Mouse (Mus musculus) 3T3-L1 (cell line): Measurements from ENCODE around the gene Tfap2b.

Source experiments
- DNase-seq: peaks from one replicate; pipeline ENCODE4 v3.0.0-alpha.2; 2015; ENCODE audit warnings: low read depth, low spot score

Tfap2b gene

DNA sequence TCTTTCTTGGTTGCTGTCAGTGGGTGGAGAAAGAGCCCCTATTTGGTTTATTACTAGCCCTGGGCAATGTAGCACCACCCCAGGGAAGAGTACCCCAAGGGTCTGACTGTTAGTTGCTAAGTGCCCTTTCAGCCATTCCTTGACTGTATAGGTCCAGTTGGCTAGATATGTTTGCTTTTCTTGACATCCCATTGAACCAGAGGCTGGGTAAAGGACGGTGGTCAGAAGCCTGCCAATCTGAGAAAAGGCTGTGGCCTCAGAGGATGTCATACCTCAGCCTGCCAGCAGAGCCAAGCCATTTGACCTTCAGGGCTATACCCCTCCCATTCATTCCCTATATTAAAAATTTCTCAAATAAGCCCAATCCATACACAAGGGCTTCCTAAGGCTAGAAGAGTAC lies 24.0 kb downstream of the Tfap2b start:
- no peak for DNase-seq

DNA sequence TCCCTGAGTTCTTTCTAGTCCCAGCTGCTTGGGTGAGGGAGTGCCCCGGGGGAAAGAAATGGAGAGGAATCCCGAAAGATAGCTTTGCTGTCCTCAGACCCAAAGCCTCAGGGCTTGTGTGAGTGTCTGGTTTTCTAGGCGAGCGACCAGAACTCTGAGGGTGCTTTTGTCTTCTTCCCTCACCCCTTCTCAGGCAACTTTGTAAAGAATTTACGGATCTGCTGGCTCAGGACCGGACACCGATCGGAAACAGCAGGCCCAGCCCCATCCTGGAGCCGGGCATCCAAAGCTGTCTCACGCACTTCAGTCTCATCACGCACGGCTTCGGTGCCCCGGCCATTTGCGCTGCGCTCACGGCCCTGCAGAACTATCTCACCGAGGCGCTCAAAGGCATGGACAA lies 25.1 kb downstream of the Tfap2b start:
- no peak for DNase-seq

DNA sequence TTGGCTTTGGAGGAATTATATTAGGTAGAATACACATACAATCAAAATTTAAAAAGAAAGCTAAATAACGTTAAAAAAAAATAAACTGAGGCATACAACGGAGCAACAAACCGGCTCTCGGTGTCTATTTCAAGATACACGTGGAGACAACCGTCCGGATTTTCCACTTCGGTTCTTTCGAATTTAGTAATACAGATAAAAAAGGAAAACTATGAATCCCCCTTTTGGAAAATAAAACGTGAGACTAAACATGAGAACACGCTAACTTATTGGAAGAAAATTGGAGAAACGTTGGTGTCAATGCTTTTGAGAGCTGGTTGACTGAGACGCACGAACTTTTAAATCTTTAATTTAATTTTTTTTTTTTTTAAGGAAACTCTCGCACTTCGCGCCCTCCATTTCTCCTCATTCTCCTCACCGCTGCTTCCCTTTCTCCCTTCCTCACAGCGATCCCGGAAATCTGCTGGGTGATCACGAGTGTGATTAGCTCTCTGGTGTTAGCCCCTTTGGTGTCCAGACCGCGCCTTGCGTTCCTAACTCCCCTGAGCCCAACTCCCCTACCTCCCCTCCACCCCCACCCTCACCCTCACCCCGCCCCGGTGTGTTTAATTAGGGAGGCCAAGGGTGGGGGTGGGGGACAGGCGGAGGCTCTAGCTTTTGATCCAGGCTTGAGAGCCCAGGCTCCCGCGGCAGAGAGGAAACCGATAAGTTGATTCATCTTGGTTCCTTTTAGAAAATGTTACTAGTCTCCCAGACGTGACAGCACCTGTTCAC lies 25.9 kb downstream of the Tfap2b start:
- no peak for DNase-seq

DNA sequence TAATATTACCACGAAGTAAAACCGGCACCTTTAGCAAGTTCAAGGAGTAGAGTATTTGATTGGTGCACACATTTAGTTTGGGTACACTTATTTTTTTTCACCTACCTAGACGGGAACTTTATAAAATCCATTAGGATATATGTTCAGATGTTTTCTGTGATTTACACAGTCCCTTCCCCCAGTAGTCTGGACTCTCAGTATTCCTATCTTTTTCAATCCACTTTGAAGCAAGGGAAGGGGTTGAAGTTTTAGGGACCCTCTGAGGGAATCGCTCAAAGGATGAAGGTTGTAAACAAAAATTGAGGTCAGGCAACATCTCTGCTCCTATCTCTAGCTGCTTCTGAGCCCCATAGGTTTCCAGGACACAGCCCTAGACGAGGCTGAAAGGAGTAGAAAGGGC lies 27.3 kb downstream of the Tfap2b start:
- no peak for DNase-seq

DNA sequence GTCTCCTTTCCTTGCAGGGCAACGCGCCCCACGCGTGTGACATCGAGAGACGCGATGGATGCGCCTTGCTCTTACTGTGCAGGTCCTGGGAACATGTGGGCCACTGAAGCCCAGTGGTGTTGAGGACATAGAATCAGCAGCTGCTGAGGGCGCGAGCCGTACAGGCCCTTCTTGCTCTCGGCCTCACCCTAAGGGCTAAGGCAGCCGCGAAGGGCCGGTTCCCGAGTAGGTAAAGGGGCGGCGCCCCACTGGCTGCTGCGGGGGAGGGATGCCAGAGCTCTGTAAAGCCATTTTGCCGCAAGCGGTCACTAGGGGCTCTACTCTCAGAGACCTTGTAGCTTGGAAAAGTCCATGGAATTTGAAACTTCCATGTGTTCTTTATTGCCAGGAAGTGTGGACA lies 27.9 kb downstream of the Tfap2b start:
- DNase-seq = no peak

DNA sequence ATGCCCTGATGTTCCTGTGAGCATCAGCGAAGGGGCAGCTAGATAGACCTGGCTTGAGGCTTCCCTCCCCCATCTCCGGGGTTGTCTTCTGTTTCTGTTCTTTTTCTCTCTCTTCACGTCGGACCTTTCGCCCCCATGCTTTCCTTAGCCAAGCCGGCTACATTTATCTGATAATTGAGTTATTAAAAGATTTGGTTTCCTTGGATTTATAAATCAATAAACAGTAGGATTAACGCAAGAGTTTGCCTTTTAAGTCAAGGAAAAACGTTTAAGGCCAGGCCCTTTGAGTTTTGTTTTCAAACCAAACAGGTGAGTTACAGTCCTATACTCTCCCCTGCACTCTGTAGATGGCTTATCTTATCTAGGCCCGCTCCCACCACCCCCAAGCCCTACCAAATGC lies 28.3 kb downstream of the Tfap2b start:
- DNase-seq = no peak

DNA sequence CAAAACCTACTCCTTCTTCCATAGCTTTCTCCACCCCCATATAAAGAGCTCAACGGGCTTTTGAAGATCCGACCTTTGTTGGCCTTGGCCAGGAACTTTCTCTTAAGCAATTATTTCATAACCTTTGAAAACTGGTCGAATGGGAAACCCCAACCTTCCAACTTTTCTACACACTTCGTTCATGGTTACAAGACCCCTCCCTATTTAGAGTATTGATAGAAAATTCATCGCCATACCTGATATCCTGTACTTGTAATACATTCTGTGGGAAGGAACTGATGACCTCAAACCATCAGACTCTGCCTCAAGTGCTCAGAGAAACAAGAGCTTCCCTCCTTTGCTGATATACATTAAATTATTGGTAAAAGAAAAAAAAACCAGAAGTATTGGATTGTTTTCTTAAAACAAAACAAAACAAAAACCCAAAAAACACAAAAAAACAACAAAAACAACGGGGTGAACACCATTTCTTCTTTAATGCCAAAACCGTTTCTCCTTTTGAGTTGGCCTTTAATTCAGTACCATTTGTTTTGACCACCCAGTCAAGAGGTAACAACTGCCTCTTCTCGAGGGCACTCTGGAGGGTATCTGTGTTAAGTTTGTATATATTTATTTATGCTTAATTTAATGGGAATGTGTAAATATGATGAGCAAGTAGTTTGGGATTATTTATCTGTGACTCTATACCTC lies 29.2 kb downstream of the Tfap2b start:
- DNase-seq = no peak

DNA sequence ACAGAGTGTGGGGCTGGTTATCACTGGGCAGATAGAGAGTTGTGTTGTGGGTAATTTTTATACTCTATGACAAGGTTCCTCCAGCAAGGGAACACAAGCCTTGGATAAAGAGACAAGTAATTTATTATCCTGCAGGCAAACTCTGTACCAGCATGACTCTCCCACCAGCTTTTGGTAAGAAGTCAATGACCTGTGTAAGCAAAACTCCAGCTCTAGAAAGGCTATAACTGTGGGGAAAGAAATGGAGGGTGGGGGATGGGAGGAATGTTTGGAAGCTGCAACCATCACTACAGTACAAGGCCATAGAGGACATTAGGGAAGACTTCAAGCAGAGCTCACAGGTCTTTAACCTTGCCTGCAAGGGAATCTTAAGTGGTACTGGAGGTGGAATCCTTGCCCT lies 31.3 kb downstream of the Tfap2b start:
- DNase-seq = no peak

DNA sequence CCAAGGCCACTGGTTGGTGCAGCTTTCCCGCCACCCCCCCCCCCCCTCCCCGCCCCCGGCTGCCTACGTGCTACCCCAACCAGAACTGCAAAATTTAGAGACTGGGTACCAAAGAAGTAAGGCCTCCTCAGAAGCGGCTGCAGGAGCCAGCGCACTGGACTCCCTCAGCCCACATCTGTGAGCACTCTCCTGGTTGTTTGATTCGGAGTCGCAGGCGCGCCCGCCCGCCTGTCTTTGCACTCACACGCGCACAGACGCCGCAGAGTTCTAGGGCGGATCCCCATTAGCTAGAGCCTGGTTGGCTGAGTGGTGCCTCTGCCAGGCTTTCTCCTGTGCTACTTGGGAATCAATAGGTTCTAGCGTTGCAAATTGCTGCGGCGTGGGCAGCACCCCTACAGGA lies 32.6 kb downstream of the Tfap2b start:
- no peak for DNase-seq

DNA sequence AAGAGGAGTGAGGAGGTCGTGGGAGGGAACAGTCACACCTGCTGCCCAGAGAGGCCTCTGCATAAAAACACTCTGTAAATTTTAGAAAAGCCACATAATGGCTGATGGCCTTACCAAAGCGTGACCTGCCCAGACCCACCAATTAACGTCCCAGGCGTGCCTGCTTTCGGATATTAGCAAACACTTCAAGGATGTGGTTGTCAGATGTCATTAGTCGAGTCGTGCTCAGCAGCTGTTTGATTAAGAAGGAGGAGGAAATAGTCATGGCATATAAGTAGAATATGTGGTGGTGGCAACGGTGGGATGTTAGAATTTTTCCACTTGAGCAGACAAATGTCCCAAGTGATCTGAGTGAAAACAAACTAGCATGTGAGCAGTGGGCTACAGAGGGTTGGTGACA lies 33.3 kb downstream of the Tfap2b start:
- no peak for DNase-seq

DNA sequence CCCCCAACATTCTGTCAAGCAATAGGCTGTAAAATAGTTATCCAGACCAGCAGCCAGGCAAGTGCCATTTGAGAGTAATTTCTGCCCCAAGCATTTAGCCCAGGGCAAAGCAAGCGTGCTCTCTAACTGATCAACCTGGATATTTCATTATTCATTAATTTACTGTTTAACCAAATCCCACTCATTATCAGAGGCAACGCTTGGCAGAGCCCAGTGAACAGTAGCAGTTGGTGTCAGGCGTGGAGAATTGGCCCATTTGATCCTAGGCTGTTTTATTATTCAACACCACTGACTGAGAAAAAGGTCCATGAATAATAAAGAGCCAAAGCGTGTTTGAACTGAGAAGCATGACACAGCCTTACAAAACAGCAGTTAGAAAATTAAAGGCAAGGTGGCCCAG lies 36.3 kb downstream of the Tfap2b start:
- no peak for DNase-seq

DNA sequence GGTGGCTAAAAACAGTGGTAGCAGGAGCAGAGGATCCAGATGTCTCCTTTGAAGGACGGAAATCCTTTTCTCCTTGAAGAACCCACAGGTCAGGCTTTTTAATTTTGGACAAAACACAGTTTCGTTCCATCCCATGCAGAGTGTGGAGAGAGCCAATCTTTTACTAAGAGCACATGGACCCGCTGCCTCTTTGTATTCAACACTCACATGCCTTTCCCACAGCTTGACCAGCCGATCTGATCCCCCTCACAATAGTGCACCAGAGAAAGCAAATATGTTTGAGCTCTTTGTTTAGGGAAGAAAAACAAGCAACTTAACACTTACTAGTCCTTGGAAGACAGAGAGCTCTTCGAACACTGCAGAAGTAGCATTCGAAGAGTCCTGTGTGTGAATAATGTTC lies 42.6 kb downstream of the Tfap2b start:
- DNase-seq = no peak

DNA sequence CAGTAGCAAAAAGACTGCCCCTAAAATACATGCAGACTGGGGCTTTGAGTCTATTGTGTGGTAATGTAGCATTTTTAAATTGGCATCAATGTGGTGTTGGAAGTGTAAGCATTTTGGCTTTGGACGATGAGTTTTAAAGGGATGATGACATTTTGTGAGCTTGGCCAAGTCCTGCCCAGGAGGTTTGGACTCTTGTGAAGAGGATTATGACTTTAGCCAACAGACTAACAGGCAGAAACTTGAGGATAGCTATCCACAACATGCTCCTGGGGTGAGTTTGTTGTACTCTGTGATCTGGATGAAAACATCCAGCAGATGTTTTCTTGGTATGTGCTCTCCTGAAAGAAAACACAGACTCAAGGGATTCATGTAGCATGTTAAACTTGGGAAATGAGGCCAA lies 60.9 kb downstream of the Tfap2b start:
- no peak for DNase-seq
